Mouse (Mus musculus): ENCODE results near the gene Shc2. TPM values are rescaled to one million over a fixed set of nuclear protein-coding genes. Genes with fewer than 3 reads are reported as not detected.

Shc2 gene
- polyA plus RNA-seq, 1 experiment from 2014 or later, result 16.0 TPM

- Histone ChIP-seq H3K9ac (replicated peaks; ENCODE audit: low read depth, low read length) (peak within 1 kb of the TSS; percentile 89), H3K4me2 (ENCODE audit: low read length) (peak within 1 kb of the TSS; percentile 85), H3K4me3 (replicated peaks; ENCODE audit: low read length) (peak within 1 kb of the TSS; percentile 85), H3K36me3 (ENCODE audit: control insufficient read depth, insufficient read depth) (no peaks in the 10 kb centered on the region), H3K27ac (ENCODE audit: low read length) (peak within 1 kb of the TSS; percentile 96), H3K4me1 (replicated peaks; ENCODE audit: control insufficient read depth, insufficient read depth, low read length) (peaks cover 19% of the 10 kb centered on the region), H3K9me3 (ENCODE audit: control insufficient read depth, low read length) (no peaks in the 10 kb centered on the region), H3K27me3 (replicated peaks; ENCODE audit: control insufficient read depth, insufficient read depth, low read length) (no peaks in the 10 kb centered on the region)
- peak; percentile 87 for ATAC-seq
- under 1% methylated on average over 45 of the region's 45 CpGs for WGBS
Observed at GRCm38 (mm10) chr10:79668771-79669575, 31.3 kb upstream of the Shc2 start, which contains the start of gene Tpgs1. Gene Tpgs1, plus strand, starts transcription at chr10:79669369.

- H3K27ac ChIP-seq (ENCODE audit: low read length), result peak overlapping the region; percentile 96
- 78% methylated on average over 5 of the region's 5 CpGs for WGBS
- H3K9me3 ChIP-seq (ENCODE audit: control insufficient read depth, low read length), result no peaks in the 10 kb centered on the region
- peak overlapping the region; percentile 89 for H3K9ac ChIP-seq (replicated peaks; ENCODE audit: low read depth, low read length)
- no peaks in the 10 kb centered on the region for H3K27me3 ChIP-seq (replicated peaks; ENCODE audit: control insufficient read depth, insufficient read depth, low read length)
- H3K36me3 ChIP-seq (ENCODE audit: control insufficient read depth, insufficient read depth), result no peaks in the 10 kb centered on the region
- ATAC-seq, result no peak
- peak overlapping the region; percentile 85 for H3K4me3 ChIP-seq (replicated peaks; ENCODE audit: low read length)
- H3K4me2 ChIP-seq (ENCODE audit: low read length), result peak overlapping the region; percentile 85
- peaks cover 19% of the 10 kb centered on the region for H3K4me1 ChIP-seq (replicated peaks; ENCODE audit: control insufficient read depth, insufficient read depth, low read length)
Observed at GRCm38 (mm10) chr10:79668076-79668475, 30.4 kb upstream of the Shc2 start.

- H3K4me3 ChIP-seq (replicated peaks; ENCODE audit: low read length), result no peak overlapping the region
- no peak overlapping the region for H3K9ac ChIP-seq (replicated peaks; ENCODE audit: low read depth, low read length)
- no peaks in the 10 kb centered on the region for H3K36me3 ChIP-seq (ENCODE audit: control insufficient read depth, insufficient read depth)
- whole genome bisulfite sequencing, result 72% methylated on average over 9 of the region's 9 CpGs
- no peaks in the 10 kb centered on the region for H3K27me3 ChIP-seq (replicated peaks; ENCODE audit: control insufficient read depth, insufficient read depth, low read length)
- no peak overlapping the region for H3K4me2 ChIP-seq (ENCODE audit: low read length)
- ATAC-seq, result no peak
- peaks cover 19% of the 10 kb centered on the region for H3K4me1 ChIP-seq (replicated peaks; ENCODE audit: control insufficient read depth, insufficient read depth, low read length)
- no peaks in the 10 kb centered on the region for H3K9me3 ChIP-seq (ENCODE audit: control insufficient read depth, low read length)
- H3K27ac ChIP-seq (ENCODE audit: low read length), result no peak overlapping the region
Observed at GRCm38 (mm10) chr10:79666493-79666892, 28.8 kb upstream of the Shc2 start.

- H3K4me3 ChIP-seq (replicated peaks; ENCODE audit: low read length), result no peak overlapping the region
- no peaks in the 10 kb centered on the region for H3K36me3 ChIP-seq (ENCODE audit: control insufficient read depth, insufficient read depth)
- no peaks in the 10 kb centered on the region for H3K9me3 ChIP-seq (ENCODE audit: control insufficient read depth, low read length)
- WGBS, result 85% methylated on average over 8 of the region's 8 CpGs
- H3K4me1 ChIP-seq (replicated peaks; ENCODE audit: control insufficient read depth, insufficient read depth, low read length), result peaks cover 8% of the 10 kb centered on the region
- H3K4me2 ChIP-seq (ENCODE audit: low read length), result no peak overlapping the region
- H3K27ac ChIP-seq (ENCODE audit: low read length), result no peak overlapping the region
- no peak overlapping the region for H3K9ac ChIP-seq (replicated peaks; ENCODE audit: low read depth, low read length)
- no peak for ATAC-seq
- no peaks in the 10 kb centered on the region for H3K27me3 ChIP-seq (replicated peaks; ENCODE audit: control insufficient read depth, insufficient read depth, low read length)
Observed at GRCm38 (mm10) chr10:79665051-79665450, 27.3 kb upstream of the Shc2 start.

GRCm38 (mm10) chr10:79664131-79664665 is 26.5 kb upstream of the Shc2 start, which contains the start of gene Madcam1:
Gene Madcam1, plus strand, starts transcription at chr10:79664559.
- Histone ChIP-seq H3K27ac (ENCODE audit: low read length) (no peak within 1 kb of the TSS), H3K9ac (replicated peaks; ENCODE audit: low read depth, low read length) (no peak within 1 kb of the TSS), H3K9me3 (ENCODE audit: control insufficient read depth, low read length) (no peaks in the 10 kb centered on the region), H3K4me3 (replicated peaks; ENCODE audit: low read length) (no peak within 1 kb of the TSS), H3K4me1 (replicated peaks; ENCODE audit: control insufficient read depth, insufficient read depth, low read length) (peaks cover 7% of the 10 kb centered on the region), H3K36me3 (ENCODE audit: control insufficient read depth, insufficient read depth) (no peaks in the 10 kb centered on the region), H3K4me2 (ENCODE audit: low read length) (no peak within 1 kb of the TSS), H3K27me3 (replicated peaks; ENCODE audit: control insufficient read depth, insufficient read depth, low read length) (no peaks in the 10 kb centered on the region)
- WGBS, result 12% methylated on average over 13 of the region's 13 CpGs
- no peak for ATAC-seq

GRCm38 (mm10) chr10:79661861-79662260 is 24.1 kb upstream of the Shc2 start:
- Histone ChIP-seq H3K27ac (ENCODE audit: low read length) (no peak overlapping the region), H3K4me2 (ENCODE audit: low read length) (no peak overlapping the region), H3K9me3 (ENCODE audit: control insufficient read depth, low read length) (no peaks in the 10 kb centered on the region), H3K4me3 (replicated peaks; ENCODE audit: low read length) (no peak overlapping the region), H3K4me1 (replicated peaks; ENCODE audit: control insufficient read depth, insufficient read depth, low read length) (no peaks in the 10 kb centered on the region), H3K9ac (replicated peaks; ENCODE audit: low read depth, low read length) (no peak overlapping the region), H3K36me3 (ENCODE audit: control insufficient read depth, insufficient read depth) (no peaks in the 10 kb centered on the region), H3K27me3 (replicated peaks; ENCODE audit: control insufficient read depth, insufficient read depth, low read length) (no peaks in the 10 kb centered on the region)
- 42% methylated on average over 3 of the region's 3 CpGs for WGBS
- no peak for ATAC-seq

- no peak overlapping the region for H3K27ac ChIP-seq (ENCODE audit: low read length)
- no peak overlapping the region for H3K4me2 ChIP-seq (ENCODE audit: low read length)
- H3K27me3 ChIP-seq (replicated peaks; ENCODE audit: control insufficient read depth, insufficient read depth, low read length), result no peaks in the 10 kb centered on the region
- no peak overlapping the region for H3K4me3 ChIP-seq (replicated peaks; ENCODE audit: low read length)
- 80% methylated on average over 2 of the region's 2 CpGs for WGBS
- no peaks in the 10 kb centered on the region for H3K9me3 ChIP-seq (ENCODE audit: control insufficient read depth, low read length)
- H3K9ac ChIP-seq (replicated peaks; ENCODE audit: low read depth, low read length), result no peak overlapping the region
- peaks cover 2% of the 10 kb centered on the region; the same call in 1 of the 2 replicates for H3K4me1 ChIP-seq (replicated peaks; ENCODE audit: control insufficient read depth, insufficient read depth, low read length)
- no peak for ATAC-seq
- H3K36me3 ChIP-seq (ENCODE audit: control insufficient read depth, insufficient read depth), result no peaks in the 10 kb centered on the region
Observed at GRCm38 (mm10) chr10:79660298-79660697, 22.6 kb upstream of the Shc2 start.

GRCm38 (mm10) chr10:79658829-79659228 is 21.1 kb upstream of the Shc2 start:
- ATAC-seq, result no peak
- WGBS, result 10% methylated on average over 4 of the region's 4 CpGs
- H3K4me3 ChIP-seq (replicated peaks; ENCODE audit: low read length), result no peak overlapping the region

GRCm38 (mm10) chr10:79654946-79655395 is 17.3 kb upstream of the Shc2 start:
- peak; percentile 88 for ATAC-seq
- H3K27ac ChIP-seq (ENCODE audit: low read length), result peak overlapping the region; percentile 66
- H3K36me3 ChIP-seq (ENCODE audit: control insufficient read depth, insufficient read depth), result no peaks in the 10 kb centered on the region
- no peak overlapping the region for H3K4me3 ChIP-seq (replicated peaks; ENCODE audit: low read length)
- no peak overlapping the region for H3K4me2 ChIP-seq (ENCODE audit: low read length)
- H3K9me3 ChIP-seq (ENCODE audit: control insufficient read depth, low read length), result no peaks in the 10 kb centered on the region
- H3K4me1 ChIP-seq (replicated peaks; ENCODE audit: control insufficient read depth, insufficient read depth, low read length), result peaks cover 6% of the 10 kb centered on the region; the same call in 1 of the 2 replicates
- no peak overlapping the region for H3K9ac ChIP-seq (replicated peaks; ENCODE audit: low read depth, low read length)
- WGBS, result 18% methylated on average over 1 of the region's 1 CpGs
- H3K27me3 ChIP-seq (replicated peaks; ENCODE audit: control insufficient read depth, insufficient read depth, low read length), result no peaks in the 10 kb centered on the region; the same call in 1 of the 2 replicates

More at GRCm38 (mm10) chr10:79658829-79659228, 21.1 kb upstream of the Shc2 start:
- Histone ChIP-seq H3K4me2 (ENCODE audit: low read length) (no peak overlapping the region), H3K27me3 (replicated peaks; ENCODE audit: control insufficient read depth, insufficient read depth, low read length) (no peaks in the 10 kb centered on the region), H3K9ac (replicated peaks; ENCODE audit: low read depth, low read length) (no peak overlapping the region), H3K9me3 (ENCODE audit: control insufficient read depth, low read length) (no peaks in the 10 kb centered on the region), H3K36me3 (ENCODE audit: control insufficient read depth, insufficient read depth) (no peaks in the 10 kb centered on the region), H3K4me1 (replicated peaks; ENCODE audit: control insufficient read depth, insufficient read depth, low read length) (peaks cover 6% of the 10 kb centered on the region; the same call in 1 of the 2 replicates), H3K27ac (ENCODE audit: low read length) (no peak overlapping the region)

Data from forebrain, embryonic 16.5 days (tissue).